In genomic region chr7:30280670-30281138, GRCm38 (mm10) we compare ENCODE assay signal across 8 mouse cellular contexts. TPM values are rescaled to one million over a fixed set of nuclear protein-coding genes. Genes with fewer than 3 reads are reported as not detected.
DNase-seq lines count a peak whose midpoint lies in the region; ATAC-seq lines count a peak whose summit lies in the region.

No protein-coding gene starts in this region.

- peak overlapping the region; percentile 99 for H3K27ac ChIP-seq in lung, embryonic 16.5 days (ENCODE audit: low read length)

- DNase-seq in MEL-GATA-1-ER (ENCODE audit: extremely low read depth, low read depth), result peak; percentile 73
- DNase-seq in cerebellum, adult 8-10 months, result peak; percentile 81
- DNase-seq in forelimb bud, embryonic 11.5 days (ENCODE audit: low read depth, low spot score), result peak; percentile 88
- peak; percentile 86 for DNase-seq in layer of hippocampus, adult 9-10 months (ENCODE audit: low spot score)
- peak; percentile 67 for DNase-seq in ovary, postnatal 10 days (ENCODE audit: low spot score)
- peak; percentile 64 to 66 for DNase-seq in thymus, postnatal 10 days (ENCODE audit: low spot score in 2 of 2)

- H3K4me2 ChIP-seq in lung, embryonic 16.5 days (ENCODE audit: low read depth, low read length), result peak overlapping the region; percentile 97

- H3K9me3 ChIP-seq in lung, embryonic 16.5 days (ENCODE audit: control insufficient read depth, low read length), result no peaks in the 10 kb centered on the region

- H3K9ac ChIP-seq in lung, embryonic 16.5 days (ENCODE audit: low read length), result peak overlapping the region; percentile 75

- peak overlapping the region; percentile 90 for H3K4me3 ChIP-seq in lung, embryonic 16.5 days (ENCODE audit: low read length)

- H3K27me3 ChIP-seq in lung, embryonic 16.5 days (ENCODE audit: control insufficient read depth, insufficient read depth, low read depth, low read length), result no peaks in the 10 kb centered on the region

- WGBS in lung, embryonic 16.5 days, result 0% methylated on average over 20 of the region's 20 CpGs

- peak; percentile 51 to 63 for ATAC-seq in hematopoietic stem cell, adult 5-6 weeks (replicated peaks in 1 of 2; ENCODE audit: insufficient read depth in 1 of 2, low FRiP score in 2 of 2, low TSS enrichment in 1 of 2, low read depth in 1 of 2, poor library complexity in 2 of 2, severe bottlenecking in 2 of 2)
- ATAC-seq in lung, embryonic 16.5 days (ENCODE audit: low read depth), result peak; percentile 92

- no peaks in the 10 kb centered on the region for H3K36me3 ChIP-seq in lung, embryonic 16.5 days (ENCODE audit: control insufficient read depth, insufficient read depth, low read length)

- H3K4me1 ChIP-seq in lung, embryonic 16.5 days (replicated peaks; ENCODE audit: control insufficient read depth, insufficient read depth, low read length), result peaks cover 10% of the 10 kb centered on the region

RNA-seq across cellular contexts. Expression of gene Wdr62, which starts 0.5 kb away (rescaled TPM):
- total RNA-seq in hematopoietic stem cell, adult 5-6 weeks (2017), result 6.3 and 11.0 TPM in 2 replicates
- polyA plus RNA-seq in lung, embryonic 16.5 days (2015; fragmentation: Nextera tagmentation; extraction: Ambion mirVana), result 11.8 and 12.2 TPM in 2 replicates

RNA-seq across cellular contexts. Expression of gene Thap8, which starts 0.8 kb away (rescaled TPM):
- total RNA-seq in hematopoietic stem cell, adult 5-6 weeks (2017), result 1.1 TPM in 1 of 2 replicates, not detected in the other
- polyA plus RNA-seq in lung, embryonic 16.5 days (2015; fragmentation: Nextera tagmentation; extraction: Ambion mirVana), result 0.48 and 0.83 TPM in 2 replicates

RNA-seq across cellular contexts. Expression of gene Clip3, which starts 10.8 kb away (rescaled TPM):
- total RNA-seq in hematopoietic stem cell, adult 5-6 weeks (2017), result 4.9 TPM in 1 of 2 replicates, not detected in the other
- 15.9 and 20.7 TPM in 2 replicates for polyA plus RNA-seq in lung, embryonic 16.5 days (2015; fragmentation: Nextera tagmentation; extraction: Ambion mirVana)

RNA-seq across cellular contexts. Expression of gene Alkbh6, which starts 27.8 kb away (rescaled TPM):
- total RNA-seq in hematopoietic stem cell, adult 5-6 weeks (2017), result 30.5 and 41.4 TPM in 2 replicates
- polyA plus RNA-seq in lung, embryonic 16.5 days (2015; fragmentation: Nextera tagmentation; extraction: Ambion mirVana), result 82.1 and 84.4 TPM in 2 replicates

RNA-seq across cellular contexts. Expression of gene Syne4, which starts 33.9 kb away (rescaled TPM):
- 2.2 and 2.8 TPM in 2 replicates for total RNA-seq in hematopoietic stem cell, adult 5-6 weeks (2017)
- 32.5 and 33.6 TPM in 2 replicates for polyA plus RNA-seq in lung, embryonic 16.5 days (2015; fragmentation: Nextera tagmentation; extraction: Ambion mirVana)

Comparison
In these comparisons a context has a peak if more than half of its experiments do, and no peak if none do; other contexts are left out.
1. Peak in every context shown above with its lines: DNase-seq, ATAC-seq, H3K4me3 ChIP-seq and H3K27ac ChIP-seq.